Mouse (Mus musculus): ENCODE results near the gene Arl4d. TPM values are rescaled to one million over a fixed set of nuclear protein-coding genes. Genes with fewer than 3 reads are reported as not detected.
"Not testable (repeated sequence)": the region's sequence is repeated elsewhere in the genome, so short reads cannot be mapped to it uniquely, and the experiment has no call there.

Arl4d gene
- polyA plus RNA-seq, 1 experiment from 2014 or later: 8.7 TPM

DNA sequence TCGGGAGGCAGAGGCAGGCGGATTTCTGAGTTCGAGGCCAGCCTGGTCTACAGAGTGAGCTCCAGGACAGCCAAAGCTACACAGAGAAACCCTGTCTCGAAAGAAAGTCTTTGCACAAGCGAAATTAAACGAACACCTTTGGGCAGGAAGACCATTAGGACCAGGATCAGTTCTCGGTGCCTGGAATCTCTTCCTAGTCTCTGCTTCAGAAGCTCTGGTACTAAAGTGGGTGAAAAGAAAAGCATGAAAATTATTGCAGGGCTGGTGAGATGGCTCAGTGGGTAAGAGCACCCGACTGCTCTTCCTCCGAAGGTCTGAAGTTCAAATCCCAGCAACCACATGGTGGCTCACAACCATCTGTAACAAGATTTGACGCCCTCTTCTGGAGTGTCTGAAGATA lies 18.2 kb upstream of the Arl4d start:
- H3K36me3 ChIP-seq; H3K9me3 ChIP-seq; H3K4me3 ChIP-seq; H3K27ac ChIP-seq (replicated peaks); H3K4me2 ChIP-seq; H3K27me3 ChIP-seq (replicated peaks); ATAC-seq (ENCODE audit: extremely low read depth, insufficient number of reproducible peaks, low FRiP score, low TSS enrichment); H3K9ac ChIP-seq: not testable (repeated sequence)
- peaks cover 12% of the 10 kb centered on the region for H3K4me1 ChIP-seq
- WGBS: 90% methylated on average over 10 of the region's 10 CpGs

DNA sequence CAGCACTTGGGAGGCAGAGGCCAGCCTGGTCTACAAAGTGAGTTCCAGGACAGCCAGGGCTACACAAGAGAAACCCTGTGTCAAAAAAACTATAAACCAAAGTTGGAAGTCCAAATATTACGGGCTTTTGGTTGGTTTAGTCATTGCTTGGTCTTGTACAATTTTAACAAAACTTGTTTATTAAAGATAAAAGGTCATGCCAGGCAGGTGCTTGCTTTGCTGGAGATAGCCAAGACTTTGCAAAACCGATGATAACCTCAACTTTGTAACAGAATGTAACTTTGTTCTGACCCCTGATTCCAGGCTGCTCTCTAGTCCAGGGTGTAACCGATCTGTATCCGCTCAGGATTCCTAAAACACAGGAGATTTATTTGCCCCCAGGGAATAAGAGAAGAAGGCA lies 9.0 kb upstream of the Arl4d start:
- Histone ChIP-seq H3K27ac (replicated peaks) (no peak overlapping the region), H3K27me3 (replicated peaks) (no peaks in the 10 kb centered on the region), H3K4me1 (peaks cover 9% of the 10 kb centered on the region), H3K4me2 (no peak overlapping the region), H3K36me3 (no peaks in the 10 kb centered on the region), H3K9ac (no peak overlapping the region), H3K4me3 (no peak overlapping the region), H3K9me3 (no peaks in the 10 kb centered on the region)
- ATAC-seq (ENCODE audit: extremely low read depth, insufficient number of reproducible peaks, low FRiP score, low TSS enrichment): no peak
- WGBS: 83% methylated on average over 4 of the region's 4 CpGs

DNA sequence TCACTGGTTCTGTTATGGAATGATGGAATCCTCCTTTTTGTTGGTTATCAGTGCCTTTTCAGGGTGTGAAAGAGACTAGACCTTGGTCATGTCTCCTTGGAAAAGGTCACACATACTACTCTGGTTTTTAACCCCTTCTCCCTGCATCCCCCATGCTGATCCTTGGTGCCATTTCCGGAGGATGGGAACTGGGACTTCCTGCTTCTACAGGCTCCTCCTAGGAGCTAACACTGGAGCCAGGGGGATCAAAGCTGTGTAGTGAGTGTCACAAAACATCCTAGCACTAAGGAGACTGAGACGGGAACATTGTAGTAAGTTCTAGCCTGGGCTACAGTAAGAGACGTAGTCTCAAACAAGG lies 7.8 kb upstream of the Arl4d start:
- Histone ChIP-seq H3K4me1 (peaks cover 9% of the 10 kb centered on the region), H3K9ac (peak overlapping the region; percentile 86), H3K4me2 (peak overlapping the region; percentile 68), H3K36me3 (no peaks in the 10 kb centered on the region), H3K4me3 (peak overlapping the region; percentile 41), H3K27ac (replicated peaks) (peak overlapping the region; percentile 96), H3K27me3 (replicated peaks) (no peaks in the 10 kb centered on the region), H3K9me3 (no peaks in the 10 kb centered on the region)
- ATAC-seq (ENCODE audit: extremely low read depth, insufficient number of reproducible peaks, low FRiP score, low TSS enrichment): no peak
- 10% methylated on average over 3 of the region's 3 CpGs for WGBS

DNA sequence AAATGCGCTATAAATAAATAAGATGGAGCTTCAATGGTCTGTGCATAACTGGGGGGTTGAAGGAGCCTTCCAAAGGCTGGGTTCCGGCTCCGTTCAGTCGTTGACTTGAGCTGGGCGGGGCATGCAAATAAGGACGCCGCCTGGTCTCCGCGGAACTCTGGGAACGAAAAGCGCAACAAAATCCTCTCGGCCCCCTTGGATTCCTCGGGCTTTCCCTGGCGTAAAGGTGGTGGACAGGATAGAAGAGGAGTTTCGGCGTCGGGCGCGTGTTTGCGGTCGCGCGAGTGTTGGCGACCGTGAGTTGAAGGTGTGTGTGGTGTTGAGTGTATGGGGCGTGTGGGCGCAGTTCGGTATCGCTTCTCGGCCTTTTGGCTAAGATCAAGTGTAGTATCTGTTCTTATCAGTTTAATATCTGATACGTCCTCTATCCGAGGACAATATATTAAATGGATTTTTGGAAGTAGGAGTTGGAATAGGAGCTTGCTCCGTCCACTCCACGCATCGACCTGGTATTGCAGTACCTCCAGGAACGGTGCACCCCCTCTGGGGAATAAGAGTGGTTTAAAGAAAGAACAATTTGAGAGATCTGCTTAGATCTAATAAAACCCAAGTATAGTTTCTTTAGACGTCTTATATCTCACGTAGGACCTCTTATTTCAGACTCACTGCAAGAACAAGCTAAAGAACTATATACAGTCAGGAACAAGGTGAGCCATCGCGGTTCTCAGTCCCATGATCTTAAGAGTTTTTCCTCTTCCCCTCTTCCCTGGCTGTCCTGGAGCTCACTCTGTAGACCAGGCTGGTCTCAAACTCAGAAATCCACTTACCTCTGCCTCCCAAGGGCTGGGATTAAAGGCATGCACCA lies 7.2 kb upstream of the Arl4d start:
- peak overlapping the region; percentile 96 for H3K27ac ChIP-seq (replicated peaks)
- H3K4me2 ChIP-seq: peak overlapping the region; percentile 68
- peaks cover 10% of the 10 kb centered on the region for H3K4me1 ChIP-seq
- not testable (repeated sequence) for H3K36me3 ChIP-seq; H3K27me3 ChIP-seq (replicated peaks); H3K9me3 ChIP-seq
- under 1% methylated on average over 38 of the region's 40 CpGs for WGBS
- peak; percentile 76 for ATAC-seq (ENCODE audit: extremely low read depth, insufficient number of reproducible peaks, low FRiP score, low TSS enrichment)
- peak overlapping the region; percentile 86 for H3K9ac ChIP-seq
- peak overlapping the region; percentile 41 for H3K4me3 ChIP-seq

- Histone ChIP-seq H3K27ac (replicated peaks) (peak overlapping the region; percentile 69), H3K9me3 (no peaks in the 10 kb centered on the region), H3K4me1 (peaks cover 17% of the 10 kb centered on the region), H3K9ac (no peak overlapping the region), H3K4me2 (peak overlapping the region; percentile 23), H3K27me3 (replicated peaks) (no peaks in the 10 kb centered on the region), H3K36me3 (no peaks in the 10 kb centered on the region), H3K4me3 (no peak overlapping the region)
- 29% methylated on average over 10 of the region's 10 CpGs for WGBS
- no peak; the same call in 1 of the 2 replicates for ATAC-seq (ENCODE audit: extremely low read depth, insufficient number of reproducible peaks, low FRiP score, low TSS enrichment)
Observed at GRCm38 (mm10) chr11:101658751-101659558, 6.4 kb upstream of the Arl4d start.

DNA sequence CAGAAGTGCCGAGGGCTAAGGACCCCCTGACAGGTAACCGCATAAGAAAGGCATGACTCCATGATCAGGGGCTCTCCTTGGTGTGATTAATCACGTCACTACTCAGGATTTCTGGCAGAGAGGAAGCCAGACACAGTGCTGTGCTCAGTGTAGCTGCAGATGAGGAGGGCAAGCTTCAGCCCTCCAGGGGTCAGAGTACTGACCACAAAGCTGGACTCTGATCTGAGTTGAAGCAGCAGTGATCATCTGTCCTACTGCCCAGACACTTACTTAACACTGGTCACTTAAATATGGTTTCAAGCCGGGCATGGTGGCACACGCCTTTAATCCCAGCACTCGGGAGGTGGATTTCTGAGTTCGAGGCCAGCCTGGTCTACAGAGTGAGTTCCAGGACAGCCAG lies 4.2 kb upstream of the Arl4d start:
- Histone ChIP-seq H3K4me1 (peaks cover 20% of the 10 kb centered on the region), H3K4me2 (no peak overlapping the region), H3K27ac (replicated peaks) (no peak overlapping the region), H3K27me3 (replicated peaks) (no peaks in the 10 kb centered on the region), H3K36me3 (no peaks in the 10 kb centered on the region), H3K4me3 (no peak overlapping the region), H3K9me3 (no peaks in the 10 kb centered on the region), H3K9ac (no peak overlapping the region)
- no peak for ATAC-seq (ENCODE audit: extremely low read depth, insufficient number of reproducible peaks, low FRiP score, low TSS enrichment)
- WGBS: 53% methylated on average over 7 of the region's 7 CpGs

- no peak overlapping the region for H3K9ac ChIP-seq
- 0 out of 2 replicates have a peak, but pooled peaks cover 4% of the 10 kb centered on the region for H3K27me3 ChIP-seq (replicated peaks)
- peaks cover 25% of the 10 kb centered on the region for H3K4me1 ChIP-seq
- H3K27ac ChIP-seq (replicated peaks): no peak overlapping the region
- 28% methylated on average over 5 of the region's 5 CpGs for WGBS
- H3K9me3 ChIP-seq: no peaks in the 10 kb centered on the region
- H3K4me3 ChIP-seq: no peak overlapping the region
- no peak for ATAC-seq (ENCODE audit: extremely low read depth, insufficient number of reproducible peaks, low FRiP score, low TSS enrichment)
- H3K4me2 ChIP-seq: no peak overlapping the region
- no peaks in the 10 kb centered on the region for H3K36me3 ChIP-seq
Observed at GRCm38 (mm10) chr11:101661786-101662185, 3.6 kb upstream of the Arl4d start.

- no peak overlapping the region for H3K4me3 ChIP-seq
- peak overlapping the region; percentile 36 for H3K27ac ChIP-seq (replicated peaks)
- no peaks in the 10 kb centered on the region for H3K36me3 ChIP-seq
- H3K9me3 ChIP-seq: no peaks in the 10 kb centered on the region
- ATAC-seq (ENCODE audit: extremely low read depth, insufficient number of reproducible peaks, low FRiP score, low TSS enrichment): no peak
- 0 out of 2 replicates have a peak, but pooled peaks cover 5% of the 10 kb centered on the region for H3K27me3 ChIP-seq (replicated peaks)
- WGBS: 25% methylated on average over 11 of the region's 11 CpGs
- H3K9ac ChIP-seq: peak overlapping the region; percentile 10; the same call in 1 of the 2 replicates
- H3K4me1 ChIP-seq: peaks cover 35% of the 10 kb centered on the region
- H3K4me2 ChIP-seq: no peak overlapping the region
Observed at GRCm38 (mm10) chr11:101663229-101664027, 1.9 kb upstream of the Arl4d start.

DNA sequence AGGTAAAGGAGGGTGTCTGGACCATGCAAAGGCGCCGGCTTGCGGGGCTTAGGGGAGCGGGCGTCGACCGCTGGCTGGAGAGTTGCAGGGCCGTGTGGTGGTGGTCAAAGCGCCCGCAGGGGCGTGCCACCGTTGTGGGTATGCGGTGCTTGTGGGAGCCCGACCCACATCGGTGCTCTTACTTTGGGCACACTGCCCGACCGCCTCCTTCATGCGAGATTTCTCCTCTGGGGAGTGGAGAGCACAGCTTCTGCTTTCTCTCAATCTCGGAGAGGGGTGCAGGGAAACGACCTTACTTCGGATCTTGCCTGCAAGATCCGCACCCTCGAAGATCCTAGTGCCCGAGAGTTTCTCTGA lies 273 bp downstream of the Arl4d start:
- no peak for ATAC-seq (ENCODE audit: extremely low read depth, insufficient number of reproducible peaks, low FRiP score, low TSS enrichment)

DNA sequence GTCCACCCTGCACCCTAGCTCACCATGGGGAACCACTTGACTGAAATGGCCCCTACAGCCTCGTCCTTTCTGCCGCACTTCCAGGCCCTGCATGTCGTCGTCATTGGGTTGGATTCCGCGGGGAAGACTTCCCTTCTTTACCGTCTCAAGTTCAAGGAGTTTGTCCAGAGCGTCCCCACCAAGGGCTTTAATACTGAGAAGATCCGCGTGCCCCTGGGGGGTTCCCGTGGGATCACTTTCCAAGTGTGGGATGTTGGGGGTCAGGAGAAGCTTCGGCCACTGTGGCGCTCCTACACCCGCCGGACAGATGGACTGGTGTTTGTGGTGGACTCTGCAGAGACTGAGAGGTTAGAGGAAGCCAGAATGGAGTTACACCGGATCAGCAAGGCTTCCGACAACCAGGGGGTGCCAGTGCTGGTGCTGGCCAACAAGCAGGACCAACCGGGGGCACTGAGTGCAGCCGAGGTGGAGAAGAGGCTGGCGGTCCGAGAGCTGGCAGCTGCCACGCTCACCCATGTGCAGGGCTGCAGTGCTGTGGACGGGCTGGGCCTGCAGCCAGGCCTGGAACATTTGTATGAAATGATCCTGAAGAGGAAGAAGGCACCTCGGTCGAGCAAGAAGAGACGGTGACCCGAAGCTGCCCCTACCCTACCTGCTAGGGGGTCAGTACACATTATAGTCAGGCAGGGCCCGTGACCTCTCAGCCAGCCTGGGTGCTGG lies 1.4 kb downstream of the Arl4d start:
- H3K27me3 ChIP-seq (replicated peaks): 0 out of 2 replicates have a peak, but pooled peaks cover 5% of the 10 kb centered on the region
- peak overlapping the region; percentile 40 for H3K27ac ChIP-seq (replicated peaks)
- peaks cover 56% of the 10 kb centered on the region for H3K4me1 ChIP-seq
- peak overlapping the region; percentile 82 for H3K4me2 ChIP-seq
- ATAC-seq (ENCODE audit: extremely low read depth, insufficient number of reproducible peaks, low FRiP score, low TSS enrichment): no peak
- H3K36me3 ChIP-seq: no peaks in the 10 kb centered on the region
- no peaks in the 10 kb centered on the region for H3K9me3 ChIP-seq
- WGBS: 52% methylated on average over 28 of the region's 28 CpGs
- peak overlapping the region; percentile 87 for H3K9ac ChIP-seq
- H3K4me3 ChIP-seq: peak overlapping the region; percentile 66

More for the DNA sequence above, 273 bp downstream of the Arl4d start:
- 0 out of 2 replicates have a peak, but pooled peaks cover 5% of the 10 kb centered on the region for H3K27me3 ChIP-seq (replicated peaks)
- peak overlapping the region; percentile 87 for H3K9ac ChIP-seq
- H3K4me1 ChIP-seq: peaks cover 54% of the 10 kb centered on the region
- no peaks in the 10 kb centered on the region for H3K9me3 ChIP-seq
- H3K4me2 ChIP-seq: peak overlapping the region; percentile 82
- no peaks in the 10 kb centered on the region for H3K36me3 ChIP-seq
- peak overlapping the region; percentile 66 for H3K4me3 ChIP-seq
- under 1% methylated on average over 24 of the region's 24 CpGs for WGBS
- H3K27ac ChIP-seq (replicated peaks): peak overlapping the region; percentile 81

Data from heart, embryonic 13.5 days (tissue).